Mouse (Mus musculus) adipose tissue, adult 10 weeks (tissue): Measurements from ENCODE around the gene Gm5726. TPM values are rescaled to one million over a fixed set of nuclear protein-coding genes. Genes with fewer than 3 reads are reported as not detected.

ENCODE experiments used
- polyA plus RNA-seq: library from polyadenylated mRNA; stranded (reverse); fragments of 350-450 nt; fragmentation: Illumina TruSeq; extraction: RNeasy Lipid Tissue Mini Kit (QIAGEN cat#74804); gene quantifications from one replicate; pipeline ENCODE4 v1.2.3, GENCODE M21; 2014; ENCODE audit warnings: low read depth, low replicate concordance

Gm5726 gene
- polyA plus RNA-seq: not detected

GRCm38 (mm10) chr7:20545657-20546056 lies at the start of gene Gm5726:
Gene Gm5726, minus strand, starts transcription at chr7:20545757.

GRCm38 (mm10) chr7:20576141-20576540 lies 30.6 kb upstream of the Gm5726 start, which contains the start of gene Gm4141:
Gene Gm4141, minus strand, starts transcription at chr7:20576241.

GRCm38 (mm10) chr7:20533537-20533936 lies 12.0 kb downstream of the Gm5726 start, which contains the start of gene Vmn1r104:
Gene Vmn1r104, plus strand, starts transcription at chr7:20533837.

GRCm38 (mm10) chr7:20510434-20510833 lies 35.1 kb downstream of the Gm5726 start, which contains the start of gene Vmn1r103:
Gene Vmn1r103, minus strand, starts transcription at chr7:20510534.

Other genes starting within 250 kb of the Gm5726 start
- gene Gm4133, start 211.7 kb downstream of the Gm5726 start, polyA plus RNA-seq: not detected
- not detected for gene Gm5728, start 170.3 kb downstream of the Gm5726 start, polyA plus RNA-seq
- not detected for gene Vmn1r100, start 127.8 kb downstream of the Gm5726 start, polyA plus RNA-seq
- gene Vmn1r101, start 103.2 kb downstream of the Gm5726 start, polyA plus RNA-seq: not detected
- gene Gm10670, start 70.8 kb downstream of the Gm5726 start, polyA plus RNA-seq: not detected
- gene Vmn1r103, start 35.2 kb downstream of the Gm5726 start, polyA plus RNA-seq: not detected
- gene Vmn1r104, start 11.9 kb downstream of the Gm5726 start, polyA plus RNA-seq: not detected
- gene Gm4141, start 30.5 kb upstream of the Gm5726 start, polyA plus RNA-seq: not detected
- not detected for gene Gm4513, start 53.3 kb upstream of the Gm5726 start, polyA plus RNA-seq
- gene Vmn1r107, start 123.2 kb upstream of the Gm5726 start, polyA plus RNA-seq: not detected
- gene Vmn1r111, start 157.5 kb upstream of the Gm5726 start, polyA plus RNA-seq: not detected
- not detected for gene Gm10668, start 184.9 kb upstream of the Gm5726 start, polyA plus RNA-seq
- gene Vmn1r112, start 225.4 kb upstream of the Gm5726 start, polyA plus RNA-seq: not detected
- not detected for gene Vmn1r113, start 241.5 kb upstream of the Gm5726 start, polyA plus RNA-seq